Mouse (Mus musculus) midbrain, embryonic 12.5 days (tissue): ENCODE results near the gene Nfu1. TPM values are rescaled to one million over a fixed set of nuclear protein-coding genes. Genes with fewer than 3 reads are reported as not detected.

ENCODE experiments used
- ATAC-seq: fragments of 200-750 bp; cut with Nextera tagmentation; 2 replicates; pipeline ENCODE4 v1.8.0; 2017; ENCODE audit warnings: low read depth, moderate TSS enrichment, moderate library complexity; ENCODE audit not compliant: low FRiP score
- H3K27ac ChIP-seq: fragments of 300-500 bp; sonication (generic); replicated peaks from 2 replicates; pipeline ENCODE4 v1.5.1; 2016; ENCODE audit warnings: mild to moderate bottlenecking
- H3K27me3 ChIP-seq: fragments of 300-500 bp; sonication (generic); 2 replicates; pipeline ENCODE4 v1.6.1; 2016; ENCODE audit warnings: mild to moderate bottlenecking
- H3K36me3 ChIP-seq: fragments of 300-500 bp; sonication (generic); 2 replicates; pipeline ENCODE4 v1.6.1; 2016
- H3K4me1 ChIP-seq: fragments of 300-500 bp; sonication (generic); 2 replicates; pipeline ENCODE4 v1.6.1; 2016
- H3K4me2 ChIP-seq: fragments of 300-500 bp; sonication (generic); replicated peaks from 2 replicates; pipeline ENCODE4 v1.6.1; 2016; ENCODE audit warnings: mild to moderate bottlenecking, moderate library complexity
- H3K4me3 ChIP-seq: fragments of 300-500 bp; sonication (generic); 2 replicates; pipeline ENCODE4 v1.5.1; 2016; ENCODE audit warnings: mild to moderate bottlenecking
- H3K9ac ChIP-seq: fragments of 300-500 bp; sonication (generic); replicated peaks from 2 replicates; pipeline ENCODE4 v1.6.1; 2016; ENCODE audit warnings: mild to moderate bottlenecking, moderate library complexity
- H3K9me3 ChIP-seq: fragments of 300-500 bp; sonication (generic); 2 replicates; pipeline ENCODE4 v1.6.1; 2016; ENCODE audit warnings: mild to moderate bottlenecking
- WGBS: fragments of 180-500 bp; shearing (Covaris S2); methylation state at CpG from one replicate; pipeline ENCODE4 v1.1.7; 2016; 5-methylcytosine and 5-hydroxymethylcytosine counted together
- polyA plus RNA-seq: library from polyadenylated mRNA; unstranded; fragments of >200 nt; fragmentation: Nextera tagmentation; extraction: Ambion mirVana; gene quantifications from 2 replicates; pipeline ENCODE4 v1.2.1, GENCODE M21; 2016

The Nfu1 gene
- polyA plus RNA-seq, 1 experiment from 2014 or later: 90.9 TPM

GRCm38 (mm10) chr6:86996629-86997307 is 12.3 kb upstream of the Nfu1 start:
- no peaks in the 10 kb centered on the region for H3K27me3 ChIP-seq
- WGBS: 87% methylated on average over 5 of the region's 5 CpGs
- no peak for ATAC-seq
- peaks cover 31% of the 10 kb centered on the region for H3K36me3 ChIP-seq
- no peaks in the 10 kb centered on the region for H3K9me3 ChIP-seq
- H3K9ac ChIP-seq: no peak overlapping the region
- no peak overlapping the region for H3K4me2 ChIP-seq
- H3K27ac ChIP-seq: no peak overlapping the region
- H3K4me3 ChIP-seq: no peak overlapping the region
- no peaks in the 10 kb centered on the region for H3K4me1 ChIP-seq

- ATAC-seq: no peak
- 94% methylated on average over 6 of the region's 6 CpGs for WGBS
- H3K36me3 ChIP-seq: peaks cover 29% of the 10 kb centered on the region
These were observed 11.7 kb upstream of the Nfu1 start for GRCm38 (mm10) chr6:86997360-86997759.

GRCm38 (mm10) chr6:87001995-87002394 is 7.0 kb upstream of the Nfu1 start:
- Histone ChIP-seq H3K9ac (no peak overlapping the region), H3K36me3 (peaks cover 13% of the 10 kb centered on the region), H3K27me3 (no peaks in the 10 kb centered on the region), H3K9me3 (no peaks in the 10 kb centered on the region), H3K4me3 (no peak overlapping the region), H3K27ac (no peak overlapping the region), H3K4me2 (no peak overlapping the region), H3K4me1 (no peaks in the 10 kb centered on the region)
- WGBS: 91% methylated on average over 6 of the region's 6 CpGs
- no peak for ATAC-seq

More at GRCm38 (mm10) chr6:86997360-86997759, 11.7 kb upstream of the Nfu1 start:
- Histone ChIP-seq H3K9me3 (no peaks in the 10 kb centered on the region), H3K4me2 (no peak overlapping the region), H3K4me3 (no peak overlapping the region), H3K27me3 (no peaks in the 10 kb centered on the region), H3K27ac (no peak overlapping the region), H3K4me1 (no peaks in the 10 kb centered on the region), H3K9ac (no peak overlapping the region)

GRCm38 (mm10) chr6:87002521-87003055 is 6.4 kb upstream of the Nfu1 start:
- H3K27ac ChIP-seq: no peak overlapping the region
- WGBS: 58% methylated on average over 8 of the region's 8 CpGs
- H3K4me3 ChIP-seq: no peak overlapping the region
- H3K4me1 ChIP-seq: no peaks in the 10 kb centered on the region
- H3K27me3 ChIP-seq: no peaks in the 10 kb centered on the region
- H3K4me2 ChIP-seq: no peak overlapping the region
- no peak for ATAC-seq
- H3K9me3 ChIP-seq: no peaks in the 10 kb centered on the region
- H3K9ac ChIP-seq: no peak overlapping the region
- peaks cover 7% of the 10 kb centered on the region for H3K36me3 ChIP-seq

GRCm38 (mm10) chr6:87004099-87004498 is 4.9 kb upstream of the Nfu1 start:
- WGBS: 76% methylated on average over 2 of the region's 2 CpGs
- H3K27me3 ChIP-seq: no peaks in the 10 kb centered on the region
- no peak for ATAC-seq
- H3K4me2 ChIP-seq: no peak overlapping the region
- H3K4me1 ChIP-seq: no peaks in the 10 kb centered on the region
- no peaks in the 10 kb centered on the region for H3K36me3 ChIP-seq
- no peak overlapping the region for H3K4me3 ChIP-seq
- no peaks in the 10 kb centered on the region for H3K9me3 ChIP-seq
- no peak overlapping the region for H3K9ac ChIP-seq
- no peak overlapping the region for H3K27ac ChIP-seq

GRCm38 (mm10) chr6:87005577-87005976 is 3.5 kb upstream of the Nfu1 start:
- no peaks in the 10 kb centered on the region for H3K27me3 ChIP-seq
- no peaks in the 10 kb centered on the region for H3K9me3 ChIP-seq
- no peak overlapping the region for H3K27ac ChIP-seq
- H3K36me3 ChIP-seq: no peaks in the 10 kb centered on the region
- H3K4me1 ChIP-seq: peaks cover 5% of the 10 kb centered on the region
- no peak for ATAC-seq
- H3K4me3 ChIP-seq: no peak overlapping the region
- H3K9ac ChIP-seq: no peak overlapping the region
- no peak overlapping the region for H3K4me2 ChIP-seq

GRCm38 (mm10) chr6:87009692-87010328 is 774 bp downstream of the Nfu1 start:
- peaks cover 6% of the 10 kb centered on the region; the same call in 1 of the 2 replicates for H3K36me3 ChIP-seq
- H3K27me3 ChIP-seq: no peaks in the 10 kb centered on the region
- H3K9ac ChIP-seq: peak overlapping the region; percentile 94
- peaks cover 8% of the 10 kb centered on the region for H3K4me1 ChIP-seq
- peak overlapping the region; percentile 82 for H3K27ac ChIP-seq
- ATAC-seq: peak; percentile 96
- H3K9me3 ChIP-seq: no peaks in the 10 kb centered on the region
- H3K4me3 ChIP-seq: peak overlapping the region; percentile 89
- WGBS: 0% methylated on average over 36 of the region's 36 CpGs
- peak overlapping the region; percentile 65 for H3K4me2 ChIP-seq

- H3K9ac ChIP-seq: no peak overlapping the region
- H3K36me3 ChIP-seq: peaks cover 56% of the 10 kb centered on the region
- 0 out of 2 replicates have a peak, but pooled peaks cover 2% of the 10 kb centered on the region for H3K9me3 ChIP-seq
- WGBS: 69% methylated on average over 4 of the region's 4 CpGs
- H3K27ac ChIP-seq: no peak overlapping the region
- no peaks in the 10 kb centered on the region for H3K4me1 ChIP-seq
- H3K27me3 ChIP-seq: no peaks in the 10 kb centered on the region
- ATAC-seq: no peak
- no peak overlapping the region for H3K4me3 ChIP-seq
- no peak overlapping the region for H3K4me2 ChIP-seq
These were observed 7.9 kb downstream of the Nfu1 start for GRCm38 (mm10) chr6:87016916-87017315.

GRCm38 (mm10) chr6:87018874-87019273 is 9.8 kb downstream of the Nfu1 start:
- no peak overlapping the region for H3K9ac ChIP-seq
- WGBS: 94% methylated on average over 8 of the region's 8 CpGs
- H3K4me3 ChIP-seq: no peak overlapping the region
- ATAC-seq: no peak
- H3K9me3 ChIP-seq: 0 out of 2 replicates have a peak, but pooled peaks cover 2% of the 10 kb centered on the region
- H3K4me1 ChIP-seq: no peaks in the 10 kb centered on the region
- peaks cover 63% of the 10 kb centered on the region for H3K36me3 ChIP-seq
- H3K4me2 ChIP-seq: no peak overlapping the region
- no peaks in the 10 kb centered on the region for H3K27me3 ChIP-seq
- H3K27ac ChIP-seq: no peak overlapping the region

- WGBS: 96% methylated on average over 12 of the region's 12 CpGs
- Histone ChIP-seq H3K4me2 (no peak overlapping the region), H3K27ac (no peak overlapping the region), H3K27me3 (no peaks in the 10 kb centered on the region), H3K4me3 (no peak overlapping the region), H3K9ac (no peak overlapping the region), H3K9me3 (0 out of 2 replicates have a peak, but pooled peaks cover 2% of the 10 kb centered on the region), H3K4me1 (no peaks in the 10 kb centered on the region), H3K36me3 (peaks cover 72% of the 10 kb centered on the region)
- no peak for ATAC-seq
These were observed 12.8 kb downstream of the Nfu1 start for GRCm38 (mm10) chr6:87021791-87022190.

- no peaks in the 10 kb centered on the region for H3K9me3 ChIP-seq
- ATAC-seq: no peak
- no peak overlapping the region for H3K9ac ChIP-seq
- H3K4me2 ChIP-seq: no peak overlapping the region
- 83% methylated on average over 7 of the region's 7 CpGs for WGBS
- no peaks in the 10 kb centered on the region for H3K27me3 ChIP-seq
- no peaks in the 10 kb centered on the region for H3K4me1 ChIP-seq
- no peak overlapping the region for H3K4me3 ChIP-seq
- no peak overlapping the region for H3K27ac ChIP-seq
- peaks cover 45% of the 10 kb centered on the region for H3K36me3 ChIP-seq
These were observed 17.9 kb downstream of the Nfu1 start for GRCm38 (mm10) chr6:87026980-87027379.

- no peak overlapping the region for H3K9ac ChIP-seq
- H3K4me1 ChIP-seq: no peaks in the 10 kb centered on the region
- no peak for ATAC-seq
- H3K9me3 ChIP-seq: no peaks in the 10 kb centered on the region
- H3K27me3 ChIP-seq: no peaks in the 10 kb centered on the region
- peaks cover 32% of the 10 kb centered on the region for H3K36me3 ChIP-seq
- no peak overlapping the region for H3K27ac ChIP-seq
- H3K4me3 ChIP-seq: no peak overlapping the region
- H3K4me2 ChIP-seq: no peak overlapping the region
These were observed 19.8 kb downstream of the Nfu1 start for GRCm38 (mm10) chr6:87028881-87029280.
